Mouse (Mus musculus) liver, postnatal 0 days (tissue): ENCODE measurements around the gene Fmod. TPM values are rescaled to one million over a fixed set of nuclear protein-coding genes. Genes with fewer than 3 reads are reported as not detected.

ENCODE experiments used
- ATAC-seq: fragments of 200-750 bp; cut with Nextera tagmentation; 2 replicates; pipeline ENCODE4 v1.8.0; 2017; ENCODE audit warnings: mild to moderate bottlenecking, moderate library complexity
- DNase-seq: peaks from one replicate; pipeline ENCODE4 v3.0.0-alpha.2; 2016
- H3K27ac ChIP-seq: fragments of 300-500 bp; sonication (generic); 2 replicates; pipeline ENCODE4 v1.5.1; 2014; ENCODE audit warnings: antibody characterized with exemption, moderate library complexity, mild to moderate bottlenecking, low read depth
- H3K27me3 ChIP-seq: fragments of 300-500 bp; sonication (generic); 2 replicates; pipeline ENCODE4 v1.6.1; 2014; ENCODE audit warnings: low read length, control low read depth, mixed read lengths; ENCODE audit not compliant: insufficient read depth
- H3K36me3 ChIP-seq: fragments of 300-500 bp; sonication (generic); replicated peaks from 2 replicates; pipeline ENCODE4 v1.6.1; 2014; ENCODE audit warnings: mild to moderate bottlenecking, control low read depth, low read length, moderate library complexity, mixed read lengths; ENCODE audit not compliant: insufficient read depth
- H3K4me1 ChIP-seq: fragments of 300-500 bp; sonication (generic); 2 replicates; pipeline ENCODE4 v1.6.1; 2014; ENCODE audit warnings: antibody characterized with exemption, mild to moderate bottlenecking, control low read depth; ENCODE audit not compliant: insufficient read depth
- H3K4me2 ChIP-seq: fragments of 300-500 bp; sonication (generic); 2 replicates; pipeline ENCODE4 v1.6.1; 2014; ENCODE audit warnings: low read depth, mild to moderate bottlenecking, low read length, moderate library complexity, mixed read lengths
- H3K4me3 ChIP-seq: fragments of 300-500 bp; sonication (generic); 2 replicates; pipeline ENCODE4 v1.5.1; 2014; ENCODE audit warnings: low read depth, low read length
- H3K9ac ChIP-seq: fragments of 300-500 bp; sonication (generic); replicated peaks from 2 replicates; pipeline ENCODE4 v1.6.1; 2014; ENCODE audit warnings: mild to moderate bottlenecking, moderate library complexity
- H3K9me3 ChIP-seq: fragments of 300-500 bp; sonication (generic); 2 replicates; pipeline ENCODE4 v1.6.1; 2016; ENCODE audit warnings: mild to moderate bottlenecking, control low read depth, low read length, mixed read lengths
- CTCF ChIP-seq: sonication (generic); IDR thresholded peaks from 2 replicates; pipeline ENCODE4 v1.5.1; 2016; ENCODE audit warnings: antibody characterized with exemption, low read depth
- EP300 ChIP-seq: IDR thresholded peaks from 2 replicates; pipeline ENCODE4 v1.6.1; 2016; ENCODE audit warnings: antibody characterized with exemption, low read depth, mild to moderate bottlenecking
- WGBS: fragments of 180-500 bp; shearing (Covaris S2); extraction: QIAGEN DNeasy Blood & Tissue Kit; methylation state at CpG from one replicate; pipeline ENCODE4 v1.1.7; 2014; ENCODE audit not compliant: insufficient replicate concordance; 5-methylcytosine and 5-hydroxymethylcytosine counted together
- polyA plus RNA-seq: library from polyadenylated mRNA; unstranded; fragments of >200 nt; fragmentation: Nextera tagmentation; extraction: Ambion mirVana; gene quantifications from 2 replicates; pipeline ENCODE4 v1.2.1, GENCODE M21; 2015

Gene Fmod
- polyA plus RNA-seq, 1 experiment from 2014 or later: 1.6 TPM

GRCm38 (mm10) chr1:134059739-134060695 lies 23.0 kb downstream of the Fmod start:
- peak overlapping the region; percentile 33 for H3K4me3 ChIP-seq
- peak overlapping the region; percentile 63 for H3K9ac ChIP-seq
- ATAC-seq (no peak), DNase-seq (no peak)
- H3K4me1 ChIP-seq: peaks cover 81% of the 10 kb centered on the region
- WGBS: 53% methylated on average over 16 of the region's 16 CpGs
- TF ChIP-seq EP300 (no peak), CTCF (peak; percentile 87)
- H3K4me2 ChIP-seq: peak overlapping the region; percentile 76
- H3K9me3 ChIP-seq: no peaks in the 10 kb centered on the region
- no peaks in the 10 kb centered on the region for H3K36me3 ChIP-seq
- 0 out of 2 replicates have a peak, but pooled peaks cover 2% of the 10 kb centered on the region for H3K27me3 ChIP-seq
- peak overlapping the region; percentile 96 for H3K27ac ChIP-seq

GRCm38 (mm10) chr1:134060849-134061569 lies 24.0 kb downstream of the Fmod start:
- H3K4me2 ChIP-seq: peak overlapping the region; percentile 76
- 0 out of 2 replicates have a peak, but pooled peaks cover 2% of the 10 kb centered on the region for H3K27me3 ChIP-seq
- ATAC-seq (peak; percentile 78), DNase-seq (peak; percentile 90)
- peak overlapping the region; percentile 96 for H3K27ac ChIP-seq
- peaks cover 83% of the 10 kb centered on the region for H3K4me1 ChIP-seq
- H3K9ac ChIP-seq: peak overlapping the region; percentile 63
- peak overlapping the region; percentile 33 for H3K4me3 ChIP-seq
- WGBS: 5% methylated on average over 31 of the region's 31 CpGs
- H3K36me3 ChIP-seq: no peaks in the 10 kb centered on the region
- TF ChIP-seq EP300: peak; percentile 28
- TF ChIP-seq CTCF: peak; percentile 62
- H3K9me3 ChIP-seq: no peaks in the 10 kb centered on the region

- Histone ChIP-seq H3K4me3 (no peak overlapping the region), H3K27ac (peak overlapping the region; percentile 96; the same call in 1 of the 2 replicates), H3K27me3 (0 out of 2 replicates have a peak, but pooled peaks cover 2% of the 10 kb centered on the region), H3K36me3 (no peaks in the 10 kb centered on the region), H3K9ac (peak overlapping the region; percentile 66; the same call in 1 of the 2 replicates), H3K4me2 (peak overlapping the region; percentile 76), H3K4me1 (peaks cover 89% of the 10 kb centered on the region), H3K9me3 (no peaks in the 10 kb centered on the region)
- no peak for ATAC-seq
- no peak for TF ChIP-seq CTCF
- TF ChIP-seq EP300: no peak
- WGBS: 78% methylated on average over 3 of the region's 3 CpGs
- no peak for DNase-seq
Measured at GRCm38 (mm10) chr1:134061915-134062314, 24.9 kb downstream of the Fmod start.

- Histone ChIP-seq H3K27me3 (0 out of 2 replicates have a peak, but pooled peaks cover 2% of the 10 kb centered on the region), H3K27ac (peak overlapping the region; percentile 96), H3K4me3 (peak overlapping the region; percentile 19; the same call in 1 of the 2 replicates), H3K36me3 (no peaks in the 10 kb centered on the region), H3K4me2 (peak overlapping the region; percentile 58), H3K9ac (peak overlapping the region; percentile 66), H3K4me1 (peaks cover 91% of the 10 kb centered on the region), H3K9me3 (no peaks in the 10 kb centered on the region)
- 32% methylated on average over 11 of the region's 11 CpGs for WGBS
- no peak for DNase-seq
- ATAC-seq: no peak
- TF ChIP-seq EP300: no peak
- no peak for TF ChIP-seq CTCF
Measured at GRCm38 (mm10) chr1:134062411-134063085, 25.5 kb downstream of the Fmod start.

GRCm38 (mm10) chr1:134063086-134063772 lies 26.2 kb downstream of the Fmod start:
- H3K27me3 ChIP-seq: 0 out of 2 replicates have a peak, but pooled peaks cover 2% of the 10 kb centered on the region

More at GRCm38 (mm10) chr1:134063086-134063772, 26.2 kb downstream of the Fmod start:
- H3K4me1 ChIP-seq: peaks cover 84% of the 10 kb centered on the region
- ATAC-seq (no peak), DNase-seq (peak; percentile 79)
- no peaks in the 10 kb centered on the region for H3K9me3 ChIP-seq
- H3K27ac ChIP-seq: peak overlapping the region; percentile 96
- H3K36me3 ChIP-seq: no peaks in the 10 kb centered on the region
- peak overlapping the region; percentile 66 for H3K9ac ChIP-seq
- peak overlapping the region; percentile 58 for H3K4me2 ChIP-seq
- TF ChIP-seq EP300 (no peak), CTCF (no peak)
- H3K4me3 ChIP-seq: peak overlapping the region; percentile 19
- 5% methylated on average over 33 of the region's 33 CpGs for WGBS
